Mouse (Mus musculus) fat pad, adult 2 months (tissue): ENCODE data around the gene Defb18.
"Not testable (repeated sequence)": the region's sequence is repeated elsewhere in the genome, so short reads cannot be mapped to it uniquely, and the experiment has no call there.

Experiments used
- DNase-seq: peaks from one replicate; pipeline ENCODE4 v3.0.0-alpha.2; 2011; ENCODE audit warnings: low read depth, low spot score; ENCODE audit errors: extremely low read depth

Defb18 gene

GRCm38 (mm10) chr1:18237343-18237742 lies at the start of gene Defb18:
Defb18 (minus strand) TSS chr1:18237443.
- DNase-seq: no peak

- DNase-seq: no peak
Measured at GRCm38 (mm10) chr1:18271095-18271494, 33.9 kb upstream of the Defb18 start.

GRCm38 (mm10) chr1:18268845-18269244 lies 31.6 kb upstream of the Defb18 start:
- no peak for DNase-seq

- no peak for DNase-seq
Measured at GRCm38 (mm10) chr1:18265038-18265437, 27.8 kb upstream of the Defb18 start, which contains the start of gene Defb41. Defb41 (minus strand) TSS chr1:18265138.

GRCm38 (mm10) chr1:18245801-18246580 lies 8.7 kb upstream of the Defb18 start:
- not testable (repeated sequence) for DNase-seq

GRCm38 (mm10) chr1:18223385-18223945 lies 13.8 kb downstream of the Defb18 start:
- no peak for DNase-seq

GRCm38 (mm10) chr1:18191719-18192118 lies 45.5 kb downstream of the Defb18 start:
- no peak for DNase-seq

- DNase-seq: no peak
Measured at GRCm38 (mm10) chr1:18190714-18191712, 46.2 kb downstream of the Defb18 start.
